Mouse (Mus musculus): ENCODE results near the gene Asb10.
A peak's percentile ranks its signal among the peaks of the same experiment; 100 is the strongest.
"Not testable (repeated sequence)": the region's sequence is repeated elsewhere in the genome, so short reads cannot be mapped to it uniquely, and the experiment has no call there.

Gene Asb10

DNA sequence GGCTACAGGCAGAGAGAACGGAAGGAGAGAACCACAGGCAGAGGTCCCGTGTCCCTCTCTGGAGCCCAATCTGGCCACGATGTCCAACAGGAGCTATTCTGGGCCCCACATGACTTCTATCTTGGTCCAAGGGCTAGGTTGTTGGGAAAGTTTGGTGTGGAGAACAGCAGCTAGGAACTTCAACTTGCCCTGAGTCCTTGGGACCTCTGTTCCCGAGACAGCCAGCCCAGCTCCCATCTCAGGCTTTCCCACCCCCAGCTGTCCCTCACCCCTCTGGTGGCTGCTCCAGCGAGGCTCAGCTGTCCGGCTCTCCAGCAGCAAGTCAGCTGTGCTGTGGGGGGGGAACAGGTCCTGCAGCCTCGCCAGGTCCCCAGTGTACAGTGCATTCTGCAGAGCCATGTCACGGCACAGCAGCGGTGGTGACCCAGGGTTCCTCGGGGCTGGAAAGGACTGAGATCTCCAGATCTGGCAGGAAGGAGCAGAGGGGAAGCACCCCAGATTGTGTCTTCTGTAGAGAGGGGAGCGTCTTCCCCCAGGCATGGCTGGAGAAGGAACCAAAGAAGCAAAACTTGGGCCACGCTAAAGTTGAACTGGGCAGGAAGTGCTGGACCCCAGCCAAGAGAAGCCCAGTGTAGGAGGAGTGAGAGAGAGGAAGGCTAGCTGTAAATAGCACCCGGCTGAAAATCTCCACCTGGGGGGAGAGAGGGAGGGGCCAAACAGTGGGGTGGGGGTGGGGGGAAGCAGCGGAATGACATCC is at the start of gene Asb10:
Gene Asb10, minus strand, starts transcription at position 592 of the 757 bp plus-strand sequence.
- peak; percentile 87 for DNase-seq

DNA sequence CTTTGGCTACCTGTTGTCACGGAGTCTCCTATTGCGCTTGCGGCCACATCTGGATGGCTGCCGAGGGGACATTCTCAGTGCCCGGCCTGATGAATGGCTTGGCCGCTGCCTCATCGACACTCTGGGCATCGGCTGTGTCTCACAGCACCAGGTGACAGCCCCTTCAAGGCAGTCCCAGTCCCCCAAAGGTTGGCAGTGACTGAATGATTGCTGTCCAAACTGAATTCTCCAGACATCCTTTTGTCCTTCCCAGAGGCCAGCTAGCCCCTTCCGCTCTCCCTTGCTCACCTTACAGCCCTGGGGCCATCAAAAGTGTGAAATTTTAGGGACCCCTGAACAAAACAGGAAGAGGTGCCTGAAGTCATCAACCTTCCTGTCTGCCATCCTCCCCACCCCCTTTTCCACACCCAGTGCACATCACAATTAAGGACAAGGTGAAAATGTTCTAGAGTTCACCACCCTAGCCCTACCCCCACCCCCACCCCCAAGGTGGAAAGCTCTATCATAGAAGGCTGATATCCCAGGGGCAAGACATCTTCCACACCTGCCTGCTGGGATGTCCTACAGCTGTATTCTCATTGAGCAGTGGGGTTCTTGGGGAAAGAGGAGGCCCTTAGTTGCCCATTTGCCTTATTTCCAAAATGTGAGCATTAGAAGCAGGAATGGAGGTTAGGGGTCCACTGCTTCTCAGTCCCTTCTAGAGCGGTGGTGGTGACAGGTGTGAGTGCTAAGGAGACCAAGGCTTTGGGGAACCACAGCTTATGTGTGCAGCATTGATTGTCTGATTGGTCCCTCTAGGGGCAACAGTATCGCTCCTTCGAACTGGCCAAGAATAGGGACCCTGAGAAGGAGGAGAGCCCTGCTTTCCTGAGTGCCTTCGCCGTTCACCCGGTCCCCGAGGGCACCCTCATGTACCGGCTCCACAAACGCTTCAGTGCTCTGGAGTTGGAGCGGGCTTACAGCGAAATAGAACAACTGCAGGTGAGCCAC is 49.0 kb upstream of the Asb10 start:
- no peak for DNase-seq

DNA sequence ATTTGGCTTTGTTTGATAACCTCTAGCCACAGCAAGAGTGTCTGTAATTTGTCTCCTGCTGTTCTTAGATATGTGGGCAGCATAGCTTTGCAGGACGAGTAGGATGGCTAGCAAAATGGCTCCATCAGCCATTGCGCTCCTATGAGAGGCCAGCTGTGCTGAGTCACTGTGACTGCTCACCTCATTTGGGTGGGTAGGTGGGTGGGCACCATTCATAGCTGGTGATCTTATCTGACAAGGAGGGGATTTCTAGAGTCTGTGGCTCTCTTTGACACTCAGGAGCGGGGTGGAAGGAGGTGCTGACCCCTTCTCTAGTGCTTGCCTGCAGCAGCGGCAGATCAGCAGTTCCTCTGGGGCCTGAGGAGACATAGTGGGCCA is 46.4 kb upstream of the Asb10 start:
- no peak for DNase-seq

DNA sequence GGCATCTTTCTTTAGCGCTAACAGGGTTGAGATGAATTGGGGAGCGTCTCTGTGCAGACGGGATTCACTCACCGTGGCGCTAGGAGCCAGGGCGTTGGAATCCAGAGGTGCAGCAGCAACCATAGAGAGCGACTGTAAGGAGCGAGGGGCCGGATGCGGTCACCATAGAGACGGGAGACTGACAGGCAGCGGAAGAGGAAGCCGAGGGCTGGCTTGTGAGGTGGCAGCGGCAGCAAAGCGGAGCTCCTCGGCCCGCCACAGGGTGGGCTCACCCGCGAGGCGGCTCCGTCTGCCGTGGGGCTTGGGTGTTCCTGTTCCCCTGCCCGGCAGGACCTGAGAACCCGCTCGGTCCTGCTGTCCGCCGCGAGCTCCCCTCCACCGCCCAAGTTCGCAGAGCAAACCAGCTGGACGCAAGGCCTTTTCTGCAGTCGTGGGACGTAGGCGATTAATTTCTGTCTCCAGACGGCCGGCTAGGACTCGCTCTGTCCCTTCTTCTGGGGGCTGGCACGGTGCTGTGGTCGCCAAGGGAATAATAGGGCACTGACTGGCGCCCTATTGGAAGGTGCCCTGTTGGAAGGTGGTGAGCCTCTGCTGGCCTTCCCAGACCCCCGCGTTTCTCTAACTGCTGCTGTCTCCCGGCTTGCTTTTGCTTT is 45.9 kb upstream of the Asb10 start, which contains the start of gene Chpf2:
Gene Chpf2, plus strand, starts transcription at position 195 of the 653 bp plus-strand sequence.
- peak; percentile 92 for DNase-seq

DNA sequence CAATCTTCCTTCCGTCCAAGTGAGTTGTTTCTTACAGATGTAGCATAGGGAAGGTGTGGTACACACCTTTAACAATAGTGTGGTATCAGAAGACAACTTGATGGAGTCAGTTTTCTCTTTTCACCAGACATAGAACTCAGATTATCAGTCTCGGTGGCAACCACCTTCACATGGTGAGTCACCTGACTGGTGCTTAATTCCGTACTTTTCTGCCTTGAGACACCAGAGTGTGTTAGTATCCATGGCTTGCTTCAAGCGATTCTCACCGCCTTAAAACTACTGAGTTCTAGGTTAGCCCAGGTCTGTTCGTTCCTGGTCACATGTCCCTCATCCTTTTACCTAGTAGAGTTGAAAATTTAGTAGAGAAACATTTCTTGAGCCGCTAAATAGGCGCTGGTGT is 45.3 kb upstream of the Asb10 start:
- DNase-seq: no peak

DNA sequence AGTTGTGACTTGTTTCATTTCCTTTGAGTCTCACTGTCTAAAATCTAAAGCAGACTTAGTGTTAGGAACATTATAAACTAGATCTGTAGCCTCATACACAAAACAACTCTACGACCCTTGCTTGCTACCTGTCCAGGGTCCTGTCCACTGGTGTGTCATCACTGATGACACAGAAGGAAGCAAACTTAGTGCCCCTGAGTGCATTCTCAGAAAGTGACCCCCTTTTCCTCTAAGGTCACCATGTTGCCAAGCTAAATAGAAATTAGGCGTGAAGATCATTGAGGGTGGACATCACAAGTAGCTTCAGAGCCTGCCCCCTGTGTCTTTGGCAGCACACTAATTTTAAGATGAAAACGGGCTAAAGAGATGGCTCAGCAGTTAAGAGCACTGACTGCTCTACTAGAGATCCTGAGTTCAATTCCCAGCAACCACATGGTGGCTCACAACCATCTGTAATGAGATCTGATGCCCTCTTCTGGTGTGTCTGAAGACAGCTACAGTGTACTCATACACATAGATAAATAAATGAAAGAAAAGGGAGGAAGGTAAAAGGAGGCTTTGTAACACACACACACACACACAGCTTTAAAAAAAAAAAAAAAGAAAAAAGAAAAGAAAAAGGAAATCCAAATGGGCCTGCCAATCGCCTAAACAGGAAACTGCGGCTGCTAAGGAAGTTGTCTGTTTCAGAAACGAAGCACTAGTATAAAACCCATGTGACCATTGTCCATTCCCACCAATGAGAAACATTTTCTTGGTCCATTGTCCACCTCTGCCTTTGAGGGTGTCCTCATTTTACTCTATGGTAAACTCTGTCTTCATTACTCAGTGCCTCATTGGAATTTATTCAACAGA is 37.6 kb upstream of the Asb10 start:
- no peak for DNase-seq

DNA sequence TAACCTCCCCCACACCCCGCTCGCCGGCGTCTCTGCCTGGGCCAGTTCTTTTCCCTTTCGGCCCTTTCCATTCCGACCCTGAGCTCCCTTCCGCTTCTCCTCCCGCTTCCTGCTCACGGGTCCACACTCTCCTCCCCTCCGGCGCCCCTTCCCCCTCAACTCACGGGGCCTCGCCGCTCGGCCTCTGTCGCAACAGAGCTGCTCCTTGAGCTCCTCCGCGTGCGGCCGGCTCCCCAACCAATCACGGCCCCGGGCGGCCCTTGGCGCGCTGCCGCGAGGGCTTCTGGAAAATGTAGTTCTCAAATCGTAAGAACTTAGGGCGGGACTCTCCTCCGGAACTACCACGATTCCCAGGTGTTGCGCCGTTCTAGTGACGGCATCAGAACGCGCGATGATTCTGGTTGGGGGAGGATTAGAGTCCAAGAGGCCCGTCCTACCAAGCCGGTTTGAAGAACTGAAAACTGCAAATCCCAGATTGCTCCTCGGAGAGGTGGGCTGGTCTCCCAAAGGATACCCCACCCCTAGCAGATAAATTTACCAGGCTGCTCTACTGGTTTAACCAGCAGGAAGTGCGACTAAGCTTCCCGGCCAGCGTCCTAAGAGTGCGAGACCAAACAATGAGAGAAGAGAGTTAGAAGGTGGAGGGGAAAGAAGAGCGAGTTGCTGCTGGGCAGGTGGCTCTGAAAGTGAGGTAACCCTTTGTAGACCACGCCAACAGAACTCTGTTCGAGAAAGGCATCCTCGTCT is 36.6 kb upstream of the Asb10 start, which contains the start of gene Abcf2:
Gene Abcf2, minus strand, starts transcription at position 285 of the 747 bp plus-strand sequence.
- DNase-seq: peak; percentile 100

DNA sequence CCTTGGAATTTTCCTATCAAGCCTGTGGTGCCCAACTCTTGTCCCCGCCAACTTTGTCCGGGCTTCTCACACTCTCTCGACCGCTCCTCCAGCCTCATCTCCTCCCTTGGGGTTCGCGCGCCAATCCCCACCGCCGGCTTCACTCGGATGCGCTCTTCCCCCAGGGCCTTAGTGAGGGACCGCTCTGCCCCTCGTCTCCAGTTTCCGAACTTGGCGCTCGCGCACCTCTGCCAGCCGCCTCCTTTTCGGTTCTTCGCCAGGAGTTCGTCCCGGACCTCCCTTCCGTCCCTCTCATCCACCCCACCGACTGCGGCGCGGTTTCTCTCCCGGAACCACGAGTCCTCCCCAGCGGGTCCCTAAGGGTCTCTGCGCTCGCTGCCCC is 36.0 kb upstream of the Asb10 start:
- no peak for DNase-seq

DNA sequence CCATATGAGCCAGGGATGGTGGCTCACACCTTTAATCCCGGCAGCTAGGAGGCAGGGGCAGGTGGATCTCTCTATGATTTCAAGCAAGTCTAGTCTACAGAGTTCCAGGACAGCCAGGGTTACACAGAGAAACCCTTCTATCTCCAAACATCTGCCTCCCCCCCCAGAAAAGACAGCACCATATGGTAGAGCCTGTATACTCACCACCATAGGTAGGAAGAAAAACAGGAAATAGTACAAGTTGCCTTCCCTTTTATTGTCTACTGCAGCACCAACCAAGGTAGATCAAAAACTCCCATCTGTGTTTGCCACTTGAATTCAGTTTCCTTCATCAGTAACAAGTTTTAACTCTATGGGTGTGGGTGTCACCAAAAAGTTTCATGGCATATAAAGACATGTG is 35.2 kb upstream of the Asb10 start:
- no peak for DNase-seq

DNA sequence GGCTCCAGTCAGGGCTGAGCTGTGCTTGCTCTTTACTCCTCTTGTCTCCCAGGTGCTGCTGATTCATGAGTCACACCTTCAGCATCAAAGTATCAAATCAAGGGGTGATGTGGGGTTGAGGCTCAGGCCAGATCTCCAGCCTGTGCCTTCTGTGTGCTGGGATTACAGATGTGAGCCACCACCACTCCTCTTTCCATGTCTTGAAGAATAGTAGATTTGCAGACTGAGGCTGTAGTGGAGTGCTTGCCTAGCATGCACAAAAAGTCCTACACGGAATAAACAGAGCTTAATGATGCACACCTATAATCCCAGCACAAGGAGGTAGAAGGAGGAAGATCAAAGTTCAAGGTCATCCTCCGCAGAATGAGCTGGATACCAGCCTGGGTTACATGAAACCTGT is 15.9 kb upstream of the Asb10 start, which contains the start of gene 4931409K22Rik:
Gene 4931409K22Rik, minus strand, starts transcription at position 101 of the 400 bp plus-strand sequence.
- no peak for DNase-seq

DNA sequence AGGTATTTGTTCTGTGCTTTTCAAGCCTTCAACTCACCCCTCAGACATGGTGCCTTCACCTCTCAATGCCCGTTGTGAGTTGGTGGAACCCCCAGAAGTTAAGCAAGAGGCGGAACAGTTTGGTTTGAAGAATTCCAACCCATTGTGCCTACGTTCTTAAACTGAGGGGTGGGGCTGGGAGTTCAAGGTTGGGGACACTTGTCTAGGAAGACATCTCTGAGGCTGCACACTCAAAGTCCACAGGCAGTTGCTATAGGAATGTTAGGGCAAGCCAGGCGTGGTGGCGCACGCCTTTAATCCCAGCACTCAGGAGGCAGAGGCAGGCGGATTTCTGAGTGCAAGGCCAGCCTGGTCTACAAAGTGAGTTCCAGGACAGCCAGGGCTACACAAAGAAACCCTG is 14.6 kb upstream of the Asb10 start:
- DNase-seq: not testable (repeated sequence)

DNA sequence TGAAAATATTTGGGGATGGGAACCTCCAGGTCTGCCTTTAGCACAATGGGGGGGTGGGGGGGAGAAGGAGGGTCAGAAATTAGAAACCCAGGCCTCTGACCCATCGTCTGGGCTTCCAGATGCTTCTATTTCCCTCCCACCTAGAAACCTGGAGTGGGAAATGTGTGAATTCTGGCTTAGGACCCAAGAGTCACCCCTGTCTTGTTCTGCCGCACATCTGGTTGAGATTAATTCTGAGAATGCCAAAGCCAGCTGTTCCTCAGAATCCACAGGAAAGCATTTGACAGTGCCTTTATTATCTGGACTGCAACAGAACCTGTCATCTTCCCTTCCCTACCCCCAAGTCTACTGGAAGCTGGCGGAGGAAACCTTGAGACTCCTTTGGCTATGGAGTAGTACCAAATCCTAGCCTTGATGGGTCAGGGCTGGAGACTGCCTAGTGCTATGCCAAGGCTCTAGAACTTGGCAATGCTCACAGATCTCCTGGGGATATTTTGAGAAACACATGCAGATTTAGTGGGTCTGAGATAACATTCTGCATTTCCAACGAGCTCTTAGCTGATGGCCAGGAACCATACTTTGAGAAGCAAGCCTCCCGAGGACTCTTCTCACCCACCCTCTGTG is 13.0 kb upstream of the Asb10 start:
- no peak for DNase-seq

DNA sequence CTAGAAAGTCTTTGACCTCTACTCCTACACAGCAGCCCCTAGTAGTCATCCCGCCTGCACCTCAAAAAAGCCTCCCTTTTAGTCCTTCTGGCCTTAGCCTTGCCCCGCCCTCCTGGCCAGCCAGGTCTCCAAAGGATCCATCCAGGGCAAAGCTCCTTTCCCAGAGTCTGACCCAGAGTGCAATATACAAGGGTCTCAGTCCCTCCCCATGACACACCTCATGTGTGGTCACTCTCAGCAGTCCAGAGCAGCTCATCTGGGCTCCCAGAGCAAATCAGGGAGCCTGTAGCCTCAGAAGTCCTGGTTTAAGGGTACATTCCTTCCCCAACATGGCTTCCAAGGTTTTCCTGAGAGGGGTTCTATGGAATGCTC is 10.5 kb upstream of the Asb10 start:
- no peak for DNase-seq

DNA sequence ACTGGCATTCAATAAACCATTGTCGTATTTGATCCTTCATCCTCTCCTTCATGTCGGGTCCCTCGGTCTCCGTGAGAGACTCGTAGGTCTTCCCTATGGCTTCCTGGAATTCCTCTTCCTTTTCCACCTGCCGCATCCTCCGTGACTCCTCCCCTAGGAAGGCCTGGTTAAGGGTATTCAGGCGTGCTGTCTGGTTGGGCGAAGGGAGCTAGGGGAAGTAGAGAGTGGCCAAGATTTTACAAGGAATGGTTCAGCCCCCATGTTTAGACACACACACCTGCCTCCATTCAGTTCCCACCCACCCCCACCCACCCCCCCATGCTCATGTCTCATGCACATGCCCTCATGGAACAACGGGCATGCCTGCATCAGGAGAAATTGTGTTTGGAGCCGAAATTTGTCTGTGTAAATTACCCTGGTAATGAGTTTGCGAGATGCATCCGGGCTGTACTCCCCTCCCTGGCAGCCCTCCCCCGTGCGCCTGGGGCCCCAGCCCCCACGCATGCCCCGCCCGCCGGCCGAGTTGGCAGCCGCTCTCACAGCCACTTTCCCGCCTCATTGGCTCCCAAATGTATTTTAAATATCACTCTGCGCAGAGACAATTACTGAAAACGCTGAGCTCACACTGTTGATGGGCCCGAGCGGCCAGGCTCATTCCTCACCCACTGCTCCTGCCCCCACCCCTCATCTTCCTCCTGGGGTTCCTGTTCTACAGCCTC is 10.0 kb upstream of the Asb10 start:
- peak; percentile 77 for DNase-seq

DNA sequence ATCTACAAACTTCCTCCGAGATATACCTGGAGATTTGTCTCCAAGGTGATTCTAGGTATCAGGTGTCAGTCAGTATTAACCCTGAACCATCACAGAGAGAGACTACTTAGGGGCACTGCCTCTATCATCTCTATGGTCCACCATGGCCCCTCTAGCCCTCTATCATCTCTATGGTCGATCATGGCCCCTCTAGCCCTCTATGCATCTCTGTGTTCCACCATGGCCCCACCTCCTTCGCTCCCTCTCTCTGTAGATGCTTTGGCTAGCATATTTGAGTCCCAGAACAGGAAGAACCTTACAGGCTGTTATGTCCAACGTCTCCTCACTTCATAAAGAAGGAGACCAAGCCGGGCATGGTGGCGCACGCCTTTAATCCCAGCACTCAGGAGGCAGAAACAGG is 1.9 kb upstream of the Asb10 start:
- DNase-seq: no peak

DNA sequence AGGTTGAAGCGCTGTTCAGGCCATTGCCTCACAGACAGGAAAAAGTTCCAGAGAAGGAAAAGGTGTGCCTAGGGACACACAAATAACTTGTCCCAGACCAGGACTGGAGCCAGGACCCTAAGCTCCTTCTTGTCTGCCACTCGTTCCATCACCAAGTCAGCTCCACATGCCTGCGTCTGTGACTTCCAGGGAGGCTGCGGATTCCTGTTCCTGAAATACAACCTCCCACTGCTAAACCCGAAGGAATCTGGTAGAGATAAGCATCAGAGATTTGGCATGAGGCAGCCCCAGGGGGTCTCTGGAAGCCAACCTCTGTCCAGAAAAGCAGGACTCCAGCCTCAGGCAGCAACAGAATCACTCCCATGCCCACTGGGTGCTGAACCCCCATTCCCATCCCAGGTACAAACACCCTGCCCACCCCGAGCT is 379 bp upstream of the Asb10 start:
- no peak for DNase-seq

DNA sequence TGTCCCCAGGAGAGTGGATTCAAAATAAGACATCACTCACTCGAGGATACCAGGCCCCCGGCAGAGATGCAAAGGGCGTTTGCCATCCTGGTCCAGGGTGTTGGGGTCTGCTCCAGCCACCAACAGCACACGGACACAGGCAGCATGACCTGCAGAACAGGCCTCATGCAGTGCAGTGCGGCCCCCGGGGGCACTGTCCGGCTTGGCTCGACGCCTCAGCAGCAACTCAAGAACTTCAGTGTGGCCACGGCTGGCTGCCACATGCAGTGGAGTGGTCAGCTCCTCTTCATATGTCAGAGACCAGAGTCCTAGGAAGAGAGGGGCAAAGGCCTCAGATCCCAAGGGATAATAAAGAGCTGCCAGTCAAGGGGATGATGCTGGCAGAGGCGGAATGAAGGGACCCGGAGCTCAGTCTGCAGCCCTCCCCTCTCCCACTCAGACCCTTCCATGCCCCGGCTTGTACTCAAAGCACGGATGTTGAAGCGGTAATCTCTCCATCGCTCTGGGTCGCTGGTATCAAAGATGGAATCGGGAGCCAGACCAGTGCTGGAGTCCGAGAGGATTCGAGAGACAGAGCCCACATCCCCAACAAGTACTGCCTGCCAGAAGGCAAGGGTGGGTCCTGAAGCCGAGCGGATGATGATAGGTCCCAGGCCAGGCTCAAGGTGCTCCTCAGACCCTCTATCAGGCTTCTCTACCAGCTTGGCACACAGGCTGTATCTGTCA is 1.0 kb downstream of the Asb10 start:
- DNase-seq: no peak

DNA sequence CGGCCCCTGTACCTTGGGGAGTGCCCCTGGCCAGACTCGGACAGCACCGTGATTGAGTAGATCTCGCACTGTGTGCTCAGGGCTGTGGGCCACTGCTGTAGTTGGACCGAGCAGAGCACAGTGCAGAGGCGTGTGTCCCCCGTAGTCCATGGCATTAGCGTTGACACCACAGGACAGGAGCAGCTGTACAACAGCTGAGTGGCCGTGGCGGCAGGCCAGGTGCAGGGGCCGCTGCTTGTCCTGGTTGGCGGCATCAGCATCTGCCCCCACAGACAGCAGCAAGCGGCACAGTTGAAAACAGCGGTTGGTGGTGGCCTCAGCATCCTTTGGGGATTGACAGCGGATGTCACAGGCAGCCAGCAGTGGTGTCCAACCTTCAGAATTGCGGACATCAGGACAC is 3.2 kb downstream of the Asb10 start:
- DNase-seq: no peak

DNA sequence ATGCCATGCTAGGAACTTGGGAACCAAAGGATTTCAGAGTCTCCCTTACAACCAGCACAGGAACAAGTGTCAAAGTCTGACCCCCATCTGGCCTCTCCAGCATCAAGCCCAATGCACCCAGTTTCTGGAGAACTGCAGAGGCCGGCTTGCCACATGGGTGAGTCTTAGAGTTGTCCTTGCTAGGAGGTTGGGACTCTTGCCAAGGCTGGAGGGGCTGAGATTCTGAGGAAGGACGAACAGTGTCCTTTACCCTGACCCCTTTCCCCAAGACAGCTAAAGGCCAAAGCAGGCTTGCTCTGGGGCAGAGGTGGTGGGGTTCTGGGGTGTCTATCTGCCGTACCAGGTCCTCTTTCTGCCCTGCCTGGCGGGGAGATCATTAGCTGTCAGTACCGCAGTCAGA is 4.3 kb downstream of the Asb10 start:
- no peak for DNase-seq

DNA sequence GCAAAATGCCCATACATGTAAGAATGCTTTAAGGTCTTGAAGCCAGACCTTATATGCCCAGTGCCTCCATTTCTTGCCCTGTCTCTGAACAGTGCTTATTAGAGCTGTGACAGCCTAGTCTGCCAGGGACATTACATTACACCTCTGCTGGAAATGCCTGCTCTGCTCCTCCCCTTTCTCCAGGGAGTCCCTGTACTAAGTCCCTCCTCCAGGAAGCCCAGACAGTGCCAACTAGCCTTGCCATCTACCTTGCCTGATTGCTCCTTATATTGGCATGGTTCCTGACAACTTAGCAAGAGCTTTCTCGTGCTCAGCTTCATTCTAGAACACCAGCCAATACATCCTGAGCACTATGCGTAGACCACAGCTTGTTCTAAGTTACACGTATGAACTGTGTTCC is 5.0 kb downstream of the Asb10 start:
- no peak for DNase-seq
